Mouse (Mus musculus): ENCODE data around the gene Mpc1. TPM values are rescaled to one million over a fixed set of nuclear protein-coding genes. Genes with fewer than 3 reads are reported as not detected.

Mpc1 gene
- total RNA-seq (2022) = 100 to 1,000 TPM; 872 to 928 (median 908) TPM

GRCm38 (mm10) chr17:8282821-8283525 is at the start of gene Mpc1:
TSS of gene Mpc1 (plus strand) at chr17:8282904.
- peak; percentile 79 for DNase-seq (ENCODE audit: low spot score)

GRCm38 (mm10) chr17:8233618-8234214 is 49.0 kb upstream of the Mpc1 start:
- DNase-seq (ENCODE audit: low spot score) = no peak

DNA sequence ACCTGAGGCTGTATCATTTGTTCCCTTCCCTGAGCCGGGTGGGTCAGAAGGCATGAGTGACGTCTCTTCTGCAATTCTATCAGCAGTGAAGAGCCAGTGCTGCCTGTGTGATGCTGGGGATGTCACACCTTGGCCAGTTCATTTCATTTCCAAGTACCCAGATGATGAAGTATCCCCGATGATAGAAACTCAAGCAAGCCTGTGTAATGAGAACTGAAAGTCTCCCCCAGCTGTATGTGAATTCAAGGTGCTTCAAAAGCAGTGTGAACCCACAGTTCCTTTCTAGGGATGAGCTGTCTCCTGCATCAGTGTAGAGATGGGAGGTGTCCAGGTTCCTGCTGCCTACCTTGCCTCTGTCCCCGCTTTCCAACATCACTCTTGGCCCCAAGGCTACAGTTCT is 48.2 kb upstream of the Mpc1 start:
- DNase-seq (ENCODE audit: low spot score) = no peak

GRCm38 (mm10) chr17:8235743-8236142 is 47.0 kb upstream of the Mpc1 start, which contains the start of gene Ccr6:
TSS of gene Ccr6 (plus strand) at chr17:8236043.
- no peak for DNase-seq (ENCODE audit: low spot score)

GRCm38 (mm10) chr17:8238012-8238710 is 44.5 kb upstream of the Mpc1 start:
- no peak for DNase-seq (ENCODE audit: low spot score)

GRCm38 (mm10) chr17:8239561-8239960 is 43.1 kb upstream of the Mpc1 start:
- DNase-seq (ENCODE audit: low spot score) = no peak

DNA sequence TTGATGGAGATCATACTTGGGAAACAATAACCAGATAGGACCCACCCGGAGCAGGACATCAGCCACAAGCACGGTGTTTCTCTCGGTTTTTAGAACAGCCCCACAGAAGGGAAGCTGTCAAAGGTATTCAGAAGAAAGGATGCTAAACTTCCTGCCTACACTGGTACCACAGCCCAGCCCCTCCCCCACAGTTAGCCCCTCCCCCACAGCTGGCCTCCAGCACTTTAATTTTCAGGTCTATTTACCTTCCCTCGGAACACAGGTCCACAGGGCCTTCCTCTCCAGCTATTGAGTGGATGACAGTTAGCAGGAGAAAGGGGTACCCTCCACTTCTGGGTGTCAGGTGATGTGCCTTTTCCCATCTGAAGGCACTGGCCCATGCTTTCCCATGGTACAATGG is 42.2 kb upstream of the Mpc1 start:
- no peak for DNase-seq (ENCODE audit: low spot score)

DNA sequence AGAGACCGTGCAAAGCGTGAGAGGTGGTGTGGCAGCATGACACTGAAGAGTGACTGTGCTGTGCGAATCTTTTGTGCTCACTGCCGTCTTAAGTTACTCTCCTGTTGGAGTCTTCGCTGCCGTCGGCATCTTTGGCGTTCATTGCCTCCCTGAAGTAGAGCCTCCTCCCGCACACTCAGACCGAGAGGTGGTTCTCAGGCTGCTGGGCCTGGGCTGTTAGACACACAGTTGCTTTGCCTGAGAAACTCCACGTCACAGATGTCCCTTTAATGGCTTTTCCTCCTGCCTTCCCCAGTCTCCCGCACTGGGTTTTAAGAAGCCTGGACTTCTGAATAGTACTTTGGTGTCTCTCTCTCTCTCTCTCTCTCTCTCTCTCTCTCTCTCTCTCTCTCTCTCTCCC is 41.1 kb upstream of the Mpc1 start:
- DNase-seq (ENCODE audit: low spot score) = no peak

DNA sequence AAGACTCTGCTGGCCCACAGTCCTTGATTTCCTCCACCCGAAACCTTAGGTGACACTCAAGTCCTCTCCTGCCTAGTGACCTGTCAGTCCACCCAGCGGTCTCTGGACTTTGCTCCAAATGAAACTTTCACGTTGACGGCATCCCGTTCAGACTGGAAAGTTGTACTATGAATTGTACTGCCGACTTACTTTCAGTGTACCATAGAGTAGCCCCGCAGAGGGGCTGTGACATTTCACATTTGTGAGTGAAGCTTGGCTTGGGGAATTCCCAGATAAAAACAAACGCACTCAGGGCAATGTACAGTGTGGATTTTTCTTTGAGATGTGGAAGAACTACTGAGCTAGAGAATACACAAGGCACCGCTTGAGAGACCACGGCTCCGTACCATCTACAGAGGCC is 40.5 kb upstream of the Mpc1 start:
- no peak for DNase-seq (ENCODE audit: low spot score)

DNA sequence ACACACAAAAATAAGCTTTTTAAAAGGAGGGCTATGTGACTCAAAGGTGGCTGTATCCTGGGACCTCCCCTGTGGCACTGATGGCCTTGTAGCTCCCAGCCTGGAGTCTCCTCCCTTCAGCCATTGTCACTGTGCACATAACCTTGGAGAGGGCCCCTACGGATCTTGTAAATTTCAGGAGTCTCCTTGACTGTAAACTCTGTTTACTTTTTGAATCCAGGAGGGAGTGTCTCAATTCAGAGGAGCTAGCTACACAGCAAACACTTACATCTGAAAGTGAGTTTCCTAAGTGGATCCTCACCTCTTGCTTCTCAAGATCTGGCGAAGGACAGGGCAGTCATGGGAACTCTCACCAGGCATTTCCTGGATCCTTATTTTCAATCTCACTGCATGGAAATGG is 38.6 kb upstream of the Mpc1 start:
- no peak for DNase-seq (ENCODE audit: low spot score)

DNA sequence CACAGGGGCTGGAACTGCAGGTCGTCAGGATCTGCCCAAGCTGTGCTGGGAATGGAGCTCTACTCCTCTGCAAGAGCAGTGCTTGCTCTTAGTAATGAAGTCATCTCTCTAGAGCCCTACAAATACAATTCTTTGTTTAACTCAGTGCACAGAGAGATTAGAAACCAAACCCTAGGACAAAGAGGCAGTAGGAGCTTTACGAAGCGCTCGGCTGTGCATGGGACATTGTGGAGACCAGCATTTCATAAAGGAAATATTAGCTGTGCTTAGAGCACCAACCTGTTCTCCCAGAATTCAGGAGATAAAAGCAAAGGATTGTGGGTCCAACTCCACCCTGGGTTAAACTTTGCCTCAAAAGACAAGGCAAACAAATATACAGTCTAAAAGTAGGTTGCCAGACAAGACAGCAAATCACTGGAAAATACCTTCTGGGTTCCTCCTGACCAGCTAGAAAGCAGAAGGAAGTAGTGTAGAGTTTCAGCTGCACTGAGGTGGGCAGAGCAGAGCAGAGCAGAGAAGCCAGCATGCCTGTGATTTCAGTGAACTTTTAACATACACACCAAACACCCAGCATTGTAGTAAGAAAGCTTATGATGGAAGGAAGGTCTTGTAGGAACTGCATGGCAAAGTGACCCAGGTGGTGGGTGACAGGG is 36.5 kb upstream of the Mpc1 start:
- no peak for DNase-seq (ENCODE audit: low spot score)

- no peak for DNase-seq (ENCODE audit: low spot score)
Observed at GRCm38 (mm10) chr17:8251704-8252103, 31.0 kb upstream of the Mpc1 start.

DNA sequence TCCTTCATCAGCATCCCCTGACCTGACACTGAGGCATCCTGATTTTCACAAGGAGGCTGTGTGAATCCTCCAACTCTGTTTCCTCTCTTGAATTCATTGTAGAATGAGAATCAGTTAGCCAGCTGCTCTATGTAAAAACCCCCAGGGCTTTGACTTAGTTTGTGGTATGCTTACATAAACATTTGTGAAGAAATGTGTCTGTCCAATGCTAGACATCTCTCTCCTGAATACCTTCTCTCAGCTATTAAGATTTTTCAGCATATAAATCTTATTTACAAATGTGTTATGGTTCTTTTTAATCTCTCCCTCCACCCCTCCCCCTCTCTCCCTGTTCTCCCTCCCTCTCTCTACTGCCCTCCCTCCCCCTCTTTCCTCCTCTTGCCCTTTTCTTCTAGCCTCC is 28.4 kb upstream of the Mpc1 start:
- no peak for DNase-seq (ENCODE audit: low spot score)

DNA sequence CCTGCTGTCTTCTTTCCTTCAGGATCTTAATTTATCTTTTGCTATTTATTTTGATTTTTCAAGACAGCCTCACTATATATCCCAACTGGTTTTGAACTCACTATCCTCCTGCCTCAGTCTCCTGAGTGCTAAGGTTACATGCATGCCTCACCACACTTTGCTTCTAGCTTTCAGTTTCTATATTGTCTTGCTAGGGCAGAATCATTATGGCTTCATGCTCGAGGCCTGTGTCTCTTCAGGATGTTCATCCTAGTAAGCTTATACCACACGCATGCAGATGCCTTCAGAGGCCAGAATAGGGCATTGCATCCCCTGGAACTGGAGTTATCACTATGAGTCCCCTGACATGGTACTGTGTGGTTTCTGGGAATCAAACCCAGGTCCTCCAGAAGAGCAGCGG is 27.8 kb upstream of the Mpc1 start:
- no peak for DNase-seq (ENCODE audit: low spot score)

GRCm38 (mm10) chr17:8255583-8255982 is 27.1 kb upstream of the Mpc1 start:
- no peak for DNase-seq (ENCODE audit: low spot score)

GRCm38 (mm10) chr17:8256982-8257381 is 25.7 kb upstream of the Mpc1 start:
- DNase-seq (ENCODE audit: low spot score) = no peak

GRCm38 (mm10) chr17:8264638-8265037 is 18.1 kb upstream of the Mpc1 start:
- DNase-seq (ENCODE audit: low spot score) = peak; percentile 62

- DNase-seq (ENCODE audit: low spot score) = no peak
Observed at GRCm38 (mm10) chr17:8272054-8272749, 10.5 kb upstream of the Mpc1 start.

GRCm38 (mm10) chr17:8272951-8273350 is 9.8 kb upstream of the Mpc1 start:
- DNase-seq (ENCODE audit: low spot score) = no peak

DNA sequence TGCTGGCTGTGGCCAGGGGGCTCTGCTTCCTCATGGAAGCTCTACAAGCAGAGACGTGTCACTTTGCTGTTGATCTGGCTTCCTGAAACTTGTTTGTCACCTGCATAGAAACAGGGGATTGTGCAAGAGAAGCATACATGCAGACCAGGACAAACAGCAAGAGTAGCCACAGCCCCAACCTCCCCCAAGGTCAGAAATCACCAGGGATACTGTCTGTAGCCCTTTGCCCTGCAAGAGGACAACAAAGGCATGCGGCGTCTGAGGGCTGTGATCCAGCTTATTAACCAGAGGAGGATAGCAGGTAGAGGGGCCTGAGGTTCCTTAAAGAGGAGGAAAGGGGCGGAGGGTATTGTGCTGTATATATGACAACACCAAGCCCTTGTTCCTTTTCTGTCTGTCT is 6.6 kb upstream of the Mpc1 start:
- no peak for DNase-seq (ENCODE audit: low spot score)

DNA sequence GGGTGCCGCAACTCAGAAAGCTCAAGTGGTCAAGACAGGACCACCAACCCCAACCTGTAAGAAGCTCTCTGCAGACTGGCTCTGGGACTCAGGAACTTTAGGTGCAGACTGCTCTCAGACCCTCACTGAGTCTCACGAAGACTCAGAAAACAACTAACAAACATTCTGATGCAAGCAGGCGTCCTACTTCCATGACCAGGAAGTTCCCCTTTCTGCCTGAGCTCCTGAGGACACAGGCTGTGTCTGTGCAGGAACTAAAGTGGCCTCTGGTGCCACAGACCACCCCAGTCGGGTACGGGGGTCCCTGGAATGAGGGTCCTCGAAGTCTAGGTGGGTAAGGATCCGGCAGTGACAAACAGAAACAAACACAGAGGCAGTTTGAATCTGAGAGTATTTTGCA is 6.0 kb upstream of the Mpc1 start:
- no peak for DNase-seq (ENCODE audit: low spot score)

DNA sequence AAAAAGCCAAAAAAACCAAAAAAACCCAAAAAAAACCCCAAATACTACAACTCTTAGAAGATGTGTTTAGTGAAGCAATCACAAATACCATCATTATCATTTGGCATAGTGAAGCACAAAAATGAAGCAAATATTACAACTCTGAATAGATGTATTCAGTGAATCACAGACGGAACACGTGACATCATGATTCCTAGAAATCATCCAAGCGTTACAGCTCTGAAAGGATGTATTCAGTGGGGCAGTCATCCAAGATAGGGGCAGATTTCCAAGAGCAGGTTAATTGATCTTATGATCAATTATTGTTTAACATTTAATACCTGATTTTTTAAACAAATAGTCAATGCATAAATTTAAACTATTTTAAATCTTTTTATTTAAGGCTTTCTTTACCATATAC is 5.4 kb upstream of the Mpc1 start:
- DNase-seq (ENCODE audit: low spot score) = no peak

Measured in heart, adult 8-10 months (tissue).